In the genomic region with DNA sequence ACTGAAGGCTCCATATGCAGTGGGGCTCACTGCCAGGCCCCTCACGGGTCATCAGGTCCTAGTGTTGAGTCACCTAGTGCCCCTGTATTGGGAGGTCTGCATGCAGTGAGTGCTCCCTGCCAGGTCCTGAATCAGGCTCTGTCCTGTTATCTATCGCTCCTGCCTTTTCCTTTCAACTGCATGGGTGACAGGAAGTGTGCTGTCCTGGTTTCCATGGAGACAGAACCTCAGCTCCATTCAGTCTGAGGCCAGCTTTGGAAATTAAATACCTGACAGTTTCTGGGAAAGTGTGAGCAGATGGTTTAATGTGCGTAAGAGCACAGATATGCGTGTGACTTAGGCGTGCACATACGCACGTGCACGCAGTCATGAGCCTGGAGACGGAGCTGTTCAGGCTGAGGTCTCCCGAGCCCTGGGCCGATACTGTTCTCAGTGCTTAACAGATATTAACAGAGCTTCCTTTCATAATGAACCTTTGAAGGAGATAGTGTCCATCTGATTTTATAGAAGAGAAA, we compare ENCODE assay signal across 9 mouse cellular contexts. TPM values are rescaled to one million over a fixed set of nuclear protein-coding genes. Genes with fewer than 3 reads are reported as not detected.
A peak's percentile ranks its signal among the peaks of the same experiment; 100 is the strongest.
DNase-seq lines count a peak whose midpoint lies in the region; ATAC-seq and TF ChIP-seq lines count a peak whose summit lies in the region.
"Had no signal": no experiment of that assay in that cellular context is flagged by ENCODE, and none has a peak within 500 bp of the region (broad histone marks: within the 10 kb centered on the region; RNA-seq: fewer than 3 reads in every experiment).

No protein-coding gene starts in this region.

- no peak overlapping the region for H3K27ac ChIP-seq in kidney, adult 2 months (ENCODE audit: insufficient read depth, low read depth, low read length)
- H3K27ac ChIP-seq in embryonic facial prominence, embryonic 15.5 days (replicated peaks), result 0 out of 2 replicates have a peak overlapping the region, but pooled peaks have one; percentile 9
- 0 out of 2 replicates have a peak overlapping the region, but pooled peaks have one; percentile 22 for H3K27ac ChIP-seq in limb, embryonic 13.5 days
- H3K27ac ChIP-seq: liver, embryonic 15.5 days had no signal

- no peaks in the 10 kb centered on the region for H3K36me3 ChIP-seq in kidney, adult 2 months (ENCODE audit: control insufficient read depth, insufficient read depth, low read length)
- H3K36me3 ChIP-seq in embryonic facial prominence, embryonic 15.5 days, result no peaks in the 10 kb centered on the region
- no peaks in the 10 kb centered on the region for H3K36me3 ChIP-seq in limb, embryonic 13.5 days
- H3K36me3 ChIP-seq: liver, embryonic 15.5 days had no signal

- no peak for TF ChIP-seq CTCF in kidney, adult 2 months (conservative IDR thresholded peaks at IDR 0.05; ENCODE audit: insufficient read depth, insufficient read length, low read depth, low read length)

- 54% methylated on average over 11 of the region's 11 CpGs for WGBS in kidney, adult 2 months
- WGBS in embryonic facial prominence, embryonic 15.5 days, result 50% methylated on average over 11 of the region's 11 CpGs
- WGBS in limb, embryonic 13.5 days, result 40% methylated on average over 11 of the region's 11 CpGs

- no peak for TF ChIP-seq POLR2A in kidney, adult 2 months (IDR thresholded peaks at IDR 0.05; ENCODE audit: low read depth, low read length)

- H3K9ac ChIP-seq in embryonic facial prominence, embryonic 15.5 days, result no peak overlapping the region
- no peak overlapping the region for H3K9ac ChIP-seq in limb, embryonic 13.5 days
- H3K9ac ChIP-seq: liver, embryonic 15.5 days had no signal

- peak; percentile 52 for DNase-seq in kidney, adult 2 months
- no peak for DNase-seq in kidney, adult 8-10 months
- DNase-seq in Muller cell, postnatal 12 days (ENCODE audit: inconsistent ontology term), result peak; percentile 78
- DNase-seq in c-Kit-positive CD71-positive TER-119-positive erythroid progenitor cells, embryonic 14.5 days (ENCODE audit: low spot score), result no peak
- DNase-seq in urinary bladder, postnatal 25 days (ENCODE audit: low spot score), result no peak
- no peak for DNase-seq in testis, postnatal 10 days (ENCODE audit: low spot score)

- H3K27me3 ChIP-seq in kidney, adult 2 months (replicated peaks; ENCODE audit: control insufficient read depth, insufficient read depth, low read length), result no peaks in the 10 kb centered on the region
- no peaks in the 10 kb centered on the region for H3K27me3 ChIP-seq in embryonic facial prominence, embryonic 15.5 days
- H3K27me3 ChIP-seq in limb, embryonic 13.5 days, result no peaks in the 10 kb centered on the region
- H3K27me3 ChIP-seq: liver, embryonic 15.5 days had no signal

- peak; percentile 45; the same call in 1 of the 2 replicates for ATAC-seq in embryonic facial prominence, embryonic 15.5 days (ENCODE audit: insufficient number of reproducible peaks, low FRiP score, low TSS enrichment, low read depth)
- peak; percentile 55 for ATAC-seq in limb, embryonic 13.5 days (ENCODE audit: low FRiP score, low read depth)

- peaks cover 22% of the 10 kb centered on the region for H3K4me1 ChIP-seq in kidney, adult 2 months (ENCODE audit: control insufficient read depth, insufficient read depth, low read length)
- peaks cover 46% of the 10 kb centered on the region for H3K4me1 ChIP-seq in embryonic facial prominence, embryonic 15.5 days
- peaks cover 48% of the 10 kb centered on the region for H3K4me1 ChIP-seq in limb, embryonic 13.5 days

- H3K9me3 ChIP-seq in embryonic facial prominence, embryonic 15.5 days (replicated peaks), result no peaks in the 10 kb centered on the region
- no peaks in the 10 kb centered on the region for H3K9me3 ChIP-seq in limb, embryonic 13.5 days
- H3K9me3 ChIP-seq: liver, embryonic 15.5 days had no signal

- no peak overlapping the region for H3K4me3 ChIP-seq in kidney, adult 2 months (ENCODE audit: insufficient read depth, low read depth, low read length)
- no peak overlapping the region for H3K4me3 ChIP-seq in embryonic facial prominence, embryonic 15.5 days (replicated peaks)
- H3K4me3 ChIP-seq in limb, embryonic 13.5 days, result no peak overlapping the region
- H3K4me3 ChIP-seq: liver, embryonic 15.5 days had no signal

- no peak overlapping the region for H3K4me2 ChIP-seq in embryonic facial prominence, embryonic 15.5 days (replicated peaks)
- no peak overlapping the region for H3K4me2 ChIP-seq in limb, embryonic 13.5 days (replicated peaks)
- H3K4me2 ChIP-seq: liver, embryonic 15.5 days had no signal

RNA-seq across cellular contexts. Expression of a gene that starts 49.3 kb away (rescaled TPM):
- 22.2 and 25.9 TPM in 2 replicates for polyA plus RNA-seq in kidney, adult 2 months (2012; rRNA removed)
- 150 and 157 TPM in 2 replicates for polyA plus RNA-seq in embryonic facial prominence, embryonic 15.5 days (2015; fragmentation: Nextera tagmentation; extraction: Ambion mirVana)
- polyA plus RNA-seq in limb, embryonic 13.5 days (2015; fragmentation: Nextera tagmentation; extraction: Ambion mirVana), result 170 and 179 TPM in 2 replicates

Comparison
In these comparisons a context has a peak if more than half of its experiments do, and no peak if none do; other contexts are left out.
1. DNase-seq: peak in kidney, adult 2 months (single experiment) and Muller cell, postnatal 12 days (single experiment); none in kidney, adult 8-10 months (0 of 2), c-Kit-positive CD71-positive TER-119-positive erythroid progenitor cells, embryonic 14.5 days (single experiment), urinary bladder, postnatal 25 days (single experiment) and testis, postnatal 10 days (single experiment).